12 mouse cellular contexts compared by ENCODE assay signal in genomic region chr15:81097456-81097855, GRCm38 (mm10).
DNase-seq lines count a peak whose midpoint lies in the region; ATAC-seq and TF ChIP-seq lines count a peak whose summit lies in the region.
"Had no signal": no experiment of that assay in that cellular context is flagged by ENCODE, and none has a peak within 500 bp of the region (broad histone marks: within the 10 kb centered on the region; RNA-seq: fewer than 3 reads in every experiment).

No protein-coding gene starts in this region.

- TF ChIP-seq POLR2A in spleen, adult 2 months (IDR thresholded peaks at IDR 0.05; ENCODE audit: low read depth, low read length): no peak

- H3K9me3 ChIP-seq in heart, embryonic 12.5 days (replicated peaks): no peaks in the 10 kb centered on the region
- no peaks in the 10 kb centered on the region for H3K9me3 ChIP-seq in lung, postnatal 0 days (ENCODE audit: low read length)
- H3K9me3 ChIP-seq in forebrain, embryonic 13.5 days (replicated peaks): no peaks in the 10 kb centered on the region
- H3K9me3 ChIP-seq: embryonic facial prominence, embryonic 15.5 days; liver, embryonic 15.5 days had no signal

- WGBS in heart, embryonic 12.5 days: 26% methylated on average over 4 of the region's 4 CpGs
- WGBS in spleen, adult 2 months: 54% methylated on average over 4 of the region's 4 CpGs
- 25% methylated on average over 4 of the region's 4 CpGs for WGBS in lung, postnatal 0 days
- WGBS in forebrain, embryonic 13.5 days: 27% methylated on average over 4 of the region's 4 CpGs

- no peak for TF ChIP-seq EP300 in lung, postnatal 0 days (IDR thresholded peaks at IDR 0.05)

- H3K4me3 ChIP-seq in heart, embryonic 12.5 days: no peak overlapping the region
- H3K4me3 ChIP-seq in spleen, adult 2 months (ENCODE audit: extremely low read depth, insufficient read depth, insufficient read length): no peak overlapping the region
- no peak overlapping the region for H3K4me3 ChIP-seq in lung, postnatal 0 days (ENCODE audit: low read depth, low read length)
- no peak overlapping the region for H3K4me3 ChIP-seq in forebrain, embryonic 13.5 days
- H3K4me3 ChIP-seq: embryonic facial prominence, embryonic 15.5 days; liver, embryonic 15.5 days had no signal

- no peak for ATAC-seq in heart, embryonic 12.5 days (ENCODE audit: insufficient number of reproducible peaks, low FRiP score)
- peak; percentile 40; the same call in 1 of the 2 replicates for ATAC-seq in lung, postnatal 0 days
- no peak for ATAC-seq in forebrain, embryonic 13.5 days

- no peak for TF ChIP-seq CTCF in spleen, adult 2 months (IDR thresholded peaks at IDR 0.05; ENCODE audit: extremely low read depth, insufficient read depth, insufficient read length, insufficient replicate concordance)
- no peak for TF ChIP-seq CTCF in lung, postnatal 0 days (IDR thresholded peaks at IDR 0.05)

- H3K9ac ChIP-seq in heart, embryonic 12.5 days: no peak overlapping the region
- H3K9ac ChIP-seq in lung, postnatal 0 days (replicated peaks; ENCODE audit: low read depth): no peak overlapping the region
- H3K9ac ChIP-seq in forebrain, embryonic 13.5 days: no peak overlapping the region
- H3K9ac ChIP-seq: embryonic facial prominence, embryonic 15.5 days; liver, embryonic 15.5 days had no signal

- peak overlapping the region; percentile 66; the same call in 1 of the 2 replicates for H3K27ac ChIP-seq in heart, embryonic 12.5 days (ENCODE audit: poor library complexity, severe bottlenecking)
- H3K27ac ChIP-seq in spleen, adult 2 months (ENCODE audit: insufficient read depth, low read length): peak overlapping the region; percentile 64
- H3K27ac ChIP-seq in lung, postnatal 0 days (ENCODE audit: low read length): no peak overlapping the region
- H3K27ac ChIP-seq in forebrain, embryonic 13.5 days: no peak overlapping the region
- H3K27ac ChIP-seq: embryonic facial prominence, embryonic 15.5 days; liver, embryonic 15.5 days had no signal

- 0 out of 2 replicates have a peak overlapping the region, but pooled peaks have one; percentile 13 for H3K4me2 ChIP-seq in heart, embryonic 12.5 days
- no peak overlapping the region for H3K4me2 ChIP-seq in lung, postnatal 0 days (replicated peaks; ENCODE audit: low read depth, low read length)
- no peak overlapping the region for H3K4me2 ChIP-seq in forebrain, embryonic 13.5 days
- H3K4me2 ChIP-seq: embryonic facial prominence, embryonic 15.5 days; liver, embryonic 15.5 days had no signal

- intact Hi-C loops in heart, postnatal 25 days (cut with DNase I): no loop called here

- H3K4me1 ChIP-seq in heart, embryonic 12.5 days (replicated peaks): peaks cover 25% of the 10 kb centered on the region
- H3K4me1 ChIP-seq in spleen, adult 2 months (ENCODE audit: control insufficient read depth, insufficient read depth, insufficient read length): peaks cover 9% of the 10 kb centered on the region; the same call in 1 of the 2 replicates
- H3K4me1 ChIP-seq in lung, postnatal 0 days (ENCODE audit: insufficient read depth, low read depth, low read length): no peaks in the 10 kb centered on the region; the same call in 1 of the 2 replicates
- peaks cover 10% of the 10 kb centered on the region for H3K4me1 ChIP-seq in forebrain, embryonic 13.5 days

- no peak for DNase-seq in heart, postnatal 25 days (ENCODE audit: low spot score)
- DNase-seq in spleen, adult 2 months (ENCODE audit: low read depth in 1 of 2, low spot score in 2 of 2): peak in 1 of 2 experiments; percentile 18
- DNase-seq in spleen, adult 18-20 months: no peak
- peak; percentile 55 for DNase-seq in lung, postnatal 0 days (ENCODE audit: low spot score)
- DNase-seq in thymus, postnatal 4 days: peak; percentile 77
- DNase-seq in frontal cortex, postnatal 14 days (ENCODE audit: low spot score in 2 of 2): no peak
- DNase-seq: gastrocnemius, postnatal 14 days; right cerebral cortex, postnatal 14 days had no signal

- H3K27me3 ChIP-seq in heart, embryonic 12.5 days (replicated peaks): no peaks in the 10 kb centered on the region
- no peaks in the 10 kb centered on the region for H3K27me3 ChIP-seq in spleen, adult 2 months (ENCODE audit: control insufficient read depth, insufficient read depth, low read length)
- H3K27me3 ChIP-seq in lung, postnatal 0 days (replicated peaks; ENCODE audit: insufficient read depth, low read length): no peaks in the 10 kb centered on the region
- H3K27me3 ChIP-seq in forebrain, embryonic 13.5 days: no peaks in the 10 kb centered on the region
- H3K27me3 ChIP-seq: embryonic facial prominence, embryonic 15.5 days; liver, embryonic 15.5 days had no signal

- no peaks in the 10 kb centered on the region for H3K36me3 ChIP-seq in heart, embryonic 12.5 days
- H3K36me3 ChIP-seq in spleen, adult 2 months (ENCODE audit: control insufficient read depth, insufficient read depth, low read length): no peaks in the 10 kb centered on the region
- no peaks in the 10 kb centered on the region for H3K36me3 ChIP-seq in lung, postnatal 0 days (ENCODE audit: insufficient read depth, low read length)
- H3K36me3 ChIP-seq in forebrain, embryonic 13.5 days (ENCODE audit: poor library complexity, severe bottlenecking): no peaks in the 10 kb centered on the region
- H3K36me3 ChIP-seq: embryonic facial prominence, embryonic 15.5 days; liver, embryonic 15.5 days had no signal

Comparison
In these comparisons a context has a peak if more than half of its experiments do, and no peak if none do; other contexts are left out.
1. H3K27ac ChIP-seq: peak in heart, embryonic 12.5 days (single experiment) and spleen, adult 2 months (single experiment); none in lung, postnatal 0 days (single experiment) and forebrain, embryonic 13.5 days (single experiment).
2. DNase-seq: peak in lung, postnatal 0 days (single experiment) and thymus, postnatal 4 days (single experiment); none in heart, postnatal 25 days (single experiment), spleen, adult 18-20 months (0 of 2) and frontal cortex, postnatal 14 days (0 of 2).